Mouse (Mus musculus) ES-Bruce4 (cell line): ENCODE results near the gene Fkrp. TPM values are rescaled to one million over a fixed set of nuclear protein-coding genes. Genes with fewer than 3 reads are reported as not detected.
A peak's percentile ranks its signal among the peaks of the same experiment; 100 is the strongest.

Source experiments
- H3K27ac ChIP-seq: 2 replicates; pipeline ENCODE4 v1.5.1; 2012; ENCODE audit warnings: low read length, inconsistent platforms; ENCODE audit not compliant: insufficient read depth
- H3K27me3 ChIP-seq: 2 replicates; pipeline ENCODE4 v1.6.1; 2012; ENCODE audit warnings: mild to moderate bottlenecking, low read length, inconsistent platforms; ENCODE audit not compliant: control insufficient read depth, poor library complexity, insufficient read depth, severe bottlenecking
- H3K36me3 ChIP-seq: 2 replicates; pipeline ENCODE4 v1.6.1; 2012; ENCODE audit warnings: inconsistent platforms, mild to moderate bottlenecking, low read length, moderate library complexity; ENCODE audit not compliant: control insufficient read depth, poor library complexity, insufficient read depth, severe bottlenecking
- H3K4me1 ChIP-seq: one replicate; pipeline ENCODE4 v1.8.1; 2011; ENCODE audit warnings: low read length; ENCODE audit not compliant: control insufficient read depth, insufficient read depth
- H3K4me3 ChIP-seq: 2 replicates; pipeline ENCODE4 v1.5.1; 2011; ENCODE audit warnings: low read depth, mild to moderate bottlenecking, low read length
- H3K9ac ChIP-seq: 2 replicates; pipeline ENCODE4 v1.6.1; 2012; ENCODE audit warnings: low read depth, mild to moderate bottlenecking, inconsistent platforms; ENCODE audit not compliant: poor library complexity, severe bottlenecking
- H3K9me3 ChIP-seq: replicated peaks from 2 replicates; pipeline ENCODE4 v1.6.1; 2012; ENCODE audit warnings: mild to moderate bottlenecking, low read length, inconsistent platforms; ENCODE audit not compliant: control insufficient read depth, poor library complexity, insufficient read depth, severe bottlenecking
- CTCF ChIP-seq: IDR thresholded peaks from one replicate; pipeline ENCODE4 v1.8.1; 2011; ENCODE audit warnings: low read depth, low read length
- EP300 ChIP-seq: IDR thresholded peaks from 2 replicates; pipeline ENCODE4 v1.6.1; 2011; ENCODE audit warnings: low read depth, low read length; ENCODE audit not compliant: insufficient read depth
- POLR2A ChIP-seq: IDR thresholded peaks from one replicate; pipeline ENCODE4 v1.8.1; 2011; ENCODE audit warnings: low read length; ENCODE audit not compliant: insufficient read depth
- polyA plus RNA-seq: library from polyadenylated mRNA; stranded (reverse); fragments of >200 nt; gene quantifications from 2 replicates; pipeline ENCODE4 v1.2.4, GENCODE M21; 2011; ENCODE audit warnings: low read depth; ENCODE audit not compliant: missing spikeins, insufficient read depth, insufficient read length

Gene Fkrp
- polyA plus RNA-seq, 1 experiment: 14.7 TPM

- Histone ChIP-seq H3K4me1 (no peaks in the 10 kb centered on the region), H3K9me3 (no peaks in the 10 kb centered on the region), H3K27ac (no peak overlapping the region), H3K27me3 (no peaks in the 10 kb centered on the region), H3K4me3 (no peak overlapping the region), H3K9ac (no peak overlapping the region), H3K36me3 (no peaks in the 10 kb centered on the region)
- no peak for TF ChIP-seq EP300
- no peak for TF ChIP-seq CTCF
- no peak for TF ChIP-seq POLR2A
Measured at GRCm38 (mm10) chr7:16821669-16822101, 5.2 kb upstream of the Fkrp start.

GRCm38 (mm10) chr7:16821091-16821490 is 4.6 kb upstream of the Fkrp start:
- no peak overlapping the region for H3K9ac ChIP-seq
- H3K27ac ChIP-seq: no peak overlapping the region
- TF ChIP-seq POLR2A (no peak), EP300 (no peak), CTCF (no peak)
- H3K4me1 ChIP-seq: no peaks in the 10 kb centered on the region
- no peaks in the 10 kb centered on the region for H3K36me3 ChIP-seq
- H3K27me3 ChIP-seq: no peaks in the 10 kb centered on the region
- no peak overlapping the region for H3K4me3 ChIP-seq
- no peaks in the 10 kb centered on the region for H3K9me3 ChIP-seq

- TF ChIP-seq CTCF (no peak), EP300 (no peak), POLR2A (no peak)
- H3K36me3 ChIP-seq: no peaks in the 10 kb centered on the region
- H3K4me3 ChIP-seq: no peak overlapping the region
- H3K9ac ChIP-seq: no peak overlapping the region
- no peaks in the 10 kb centered on the region for H3K27me3 ChIP-seq
- no peaks in the 10 kb centered on the region for H3K4me1 ChIP-seq
- no peaks in the 10 kb centered on the region for H3K9me3 ChIP-seq
- no peak overlapping the region for H3K27ac ChIP-seq
Measured at GRCm38 (mm10) chr7:16820271-16820763, 3.8 kb upstream of the Fkrp start.

GRCm38 (mm10) chr7:16819794-16820193 is 3.3 kb upstream of the Fkrp start:
- Histone ChIP-seq H3K4me1 (no peaks in the 10 kb centered on the region), H3K36me3 (no peaks in the 10 kb centered on the region), H3K9me3 (no peaks in the 10 kb centered on the region), H3K27ac (no peak overlapping the region), H3K4me3 (no peak overlapping the region), H3K9ac (no peak overlapping the region), H3K27me3 (no peaks in the 10 kb centered on the region)
- TF ChIP-seq CTCF: no peak
- TF ChIP-seq EP300: no peak
- TF ChIP-seq POLR2A: no peak

GRCm38 (mm10) chr7:16817693-16818092 is 1.2 kb upstream of the Fkrp start:
- no peaks in the 10 kb centered on the region for H3K4me1 ChIP-seq
- no peaks in the 10 kb centered on the region for H3K9me3 ChIP-seq
- 0 out of 2 replicates have a peak overlapping the region, but pooled peaks have one; percentile 95 for H3K4me3 ChIP-seq
- H3K9ac ChIP-seq: peak overlapping the region; percentile 96
- TF ChIP-seq POLR2A (no peak), EP300 (no peak), CTCF (no peak)
- no peaks in the 10 kb centered on the region for H3K36me3 ChIP-seq
- H3K27ac ChIP-seq: no peak overlapping the region
- no peaks in the 10 kb centered on the region for H3K27me3 ChIP-seq

- no peak overlapping the region for H3K27ac ChIP-seq
- peak overlapping the region; percentile 96 for H3K9ac ChIP-seq
- no peak for TF ChIP-seq EP300
- no peak for TF ChIP-seq CTCF
- no peaks in the 10 kb centered on the region for H3K4me1 ChIP-seq
- H3K4me3 ChIP-seq: peak overlapping the region; percentile 70
- no peaks in the 10 kb centered on the region for H3K36me3 ChIP-seq
- no peaks in the 10 kb centered on the region for H3K27me3 ChIP-seq
- H3K9me3 ChIP-seq: no peaks in the 10 kb centered on the region
Measured at GRCm38 (mm10) chr7:16816078-16816474, 456 bp downstream of the Fkrp start.
